Mouse (Mus musculus) embryonic facial prominence, embryonic 11.5 days (tissue): ENCODE data around the gene Kif17. TPM values are rescaled to one million over a fixed set of nuclear protein-coding genes. Genes with fewer than 3 reads are reported as not detected.
A peak's percentile ranks its signal among the peaks of the same experiment; 100 is the strongest.
"Not testable (repeated sequence)": the region's sequence is repeated elsewhere in the genome, so short reads cannot be mapped to it uniquely, and the experiment has no call there.

Experiments used
- ATAC-seq: fragments of 200-750 bp; cut with Nextera tagmentation; replicated peaks from 2 replicates; pipeline ENCODE4 v1.8.0; 2017; ENCODE audit warnings: low read depth; ENCODE audit not compliant: insufficient number of reproducible peaks, low FRiP score, low TSS enrichment
- DNase-seq: peaks from one replicate; pipeline ENCODE4 v3.0.0-alpha.2; 2015; ENCODE audit warnings: low spot score
- H3K27ac ChIP-seq: fragments of 300-500 bp; sonication (generic); replicated peaks from 2 replicates; pipeline ENCODE4 v1.5.1; 2014; ENCODE audit warnings: mild to moderate bottlenecking, low read depth, low read length, control low read depth
- H3K27me3 ChIP-seq: fragments of 300-500 bp; sonication (generic); 2 replicates; pipeline ENCODE4 v1.6.1; 2014; ENCODE audit warnings: mild to moderate bottlenecking, low read length, moderate library complexity, mixed read lengths; ENCODE audit not compliant: control insufficient read depth, insufficient read depth
- H3K36me3 ChIP-seq: fragments of 300-500 bp; sonication (generic); replicated peaks from 2 replicates; pipeline ENCODE4 v1.6.1; 2014; ENCODE audit warnings: low read depth, mild to moderate bottlenecking, low read length, moderate library complexity, mixed read lengths; ENCODE audit not compliant: control insufficient read depth, insufficient read depth
- H3K4me1 ChIP-seq: fragments of 300-500 bp; sonication (generic); 2 replicates; pipeline ENCODE4 v1.6.1; 2014; ENCODE audit warnings: low read length, mixed read lengths; ENCODE audit not compliant: control insufficient read depth, insufficient read depth
- H3K4me2 ChIP-seq: fragments of 300-500 bp; sonication (generic); 2 replicates; pipeline ENCODE4 v1.6.1; 2014; ENCODE audit warnings: low read depth, mild to moderate bottlenecking, control low read depth, low read length, moderate library complexity
- H3K4me3 ChIP-seq: fragments of 300-500 bp; sonication (generic); 2 replicates; pipeline ENCODE4 v1.5.1; 2014; ENCODE audit warnings: low read depth, low read length, control low read depth
- H3K9ac ChIP-seq: fragments of 300-500 bp; sonication (generic); replicated peaks from 2 replicates; pipeline ENCODE4 v1.6.1; 2014; ENCODE audit warnings: mild to moderate bottlenecking, control low read depth, low read length
- H3K9me3 ChIP-seq: fragments of 300-500 bp; sonication (generic); replicated peaks from 2 replicates; pipeline ENCODE4 v1.6.1; 2016; ENCODE audit warnings: mild to moderate bottlenecking, low read length, inconsistent platforms, mixed read lengths; ENCODE audit not compliant: control insufficient read depth
- WGBS: fragments of 180-500 bp; shearing (Covaris S2); extraction: QIAGEN DNeasy Blood & Tissue Kit; methylation state at CpG from one replicate; pipeline ENCODE4 v1.1.7; 2014; 5-methylcytosine and 5-hydroxymethylcytosine counted together
- polyA plus RNA-seq: library from polyadenylated mRNA; unstranded; fragments of >200 nt; fragmentation: Nextera tagmentation; extraction: Ambion mirVana; gene quantifications from 2 replicates; pipeline ENCODE4 v1.2.1, GENCODE M21; 2014

Kif17 gene
- polyA plus RNA-seq, 1 experiment from 2014 or later = 0.31 TPM

- not testable (repeated sequence) for H3K4me3 ChIP-seq, ATAC-seq, H3K27ac ChIP-seq, DNase-seq, H3K27me3 ChIP-seq, H3K36me3 ChIP-seq, H3K9ac ChIP-seq, H3K9me3 ChIP-seq, H3K4me2 ChIP-seq, H3K4me1 ChIP-seq
- WGBS = 47% methylated on average over 8 of the region's 12 CpGs
Observed at GRCm38 (mm10) chr4:138327155-138327554, 76.9 kb downstream of the Kif17 start.

DNA sequence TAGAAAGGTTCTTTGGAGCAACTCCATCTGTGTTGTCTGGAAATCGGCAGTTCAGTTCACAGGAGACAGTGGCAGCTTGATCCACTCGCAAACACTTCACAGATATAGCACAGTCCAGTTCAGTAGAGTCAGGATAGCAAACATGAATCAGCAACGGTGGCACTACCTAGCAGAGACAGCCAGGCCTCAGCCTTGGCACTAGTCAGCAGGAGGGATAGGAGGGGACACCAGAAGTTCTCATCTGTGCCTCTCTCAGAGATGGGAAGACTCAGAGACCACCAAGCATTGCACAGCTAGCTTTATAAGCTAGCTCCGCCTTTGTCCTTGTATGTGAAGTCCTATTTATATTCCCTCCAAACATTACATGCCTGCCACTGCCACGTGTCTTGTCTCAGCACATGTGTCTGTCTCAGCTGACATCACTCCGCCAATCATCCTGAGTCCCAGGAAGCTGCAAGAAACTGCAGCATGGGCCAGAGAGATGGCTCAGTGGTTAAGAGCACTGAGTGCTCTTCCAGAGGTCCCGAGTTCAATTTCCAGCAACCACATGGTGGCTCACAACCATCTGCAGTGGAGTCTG is 77.7 kb downstream of the Kif17 start:
- ATAC-seq = no peak
- no peaks in the 10 kb centered on the region for H3K36me3 ChIP-seq
- H3K27me3 ChIP-seq = no peaks in the 10 kb centered on the region
- H3K9me3 ChIP-seq = no peaks in the 10 kb centered on the region
- H3K4me3 ChIP-seq = peak overlapping the region; percentile 14; the same call in 1 of the 2 replicates
- DNase-seq = no peak
- peak overlapping the region; percentile 25 for H3K4me2 ChIP-seq
- H3K9ac ChIP-seq = 0 out of 2 replicates have a peak overlapping the region, but pooled peaks have one; percentile 22
- H3K27ac ChIP-seq = no peak overlapping the region
- WGBS = 74% methylated on average over 7 of the region's 7 CpGs
- H3K4me1 ChIP-seq = no peaks in the 10 kb centered on the region

DNA sequence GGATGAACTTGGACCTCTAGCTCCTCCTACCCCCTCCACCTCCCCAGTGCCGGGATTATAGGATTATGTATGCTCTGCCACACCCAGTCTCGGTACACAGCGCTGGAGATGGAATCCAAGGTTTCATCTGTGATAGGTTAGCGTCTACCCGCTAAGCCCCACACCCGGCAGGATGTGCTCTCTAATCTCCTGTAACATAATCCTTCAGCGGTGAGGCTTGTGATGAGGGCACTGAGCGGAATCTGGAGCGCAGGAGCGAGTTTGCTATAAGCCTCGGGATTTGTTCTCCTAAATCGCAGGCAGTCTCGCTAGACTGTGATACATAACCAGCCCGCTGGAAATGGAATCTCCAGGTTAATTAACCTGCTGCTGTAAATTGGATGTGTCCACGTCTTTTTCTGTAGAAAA is 80.0 kb downstream of the Kif17 start:
- 17% methylated on average over 15 of the region's 15 CpGs for WGBS
- Histone ChIP-seq H3K4me3 (no peak overlapping the region), H3K27ac (no peak overlapping the region), H3K4me2 (no peak overlapping the region), H3K27me3 (no peaks in the 10 kb centered on the region), H3K9me3 (no peaks in the 10 kb centered on the region), H3K36me3 (no peaks in the 10 kb centered on the region), H3K4me1 (no peaks in the 10 kb centered on the region), H3K9ac (no peak overlapping the region)
- ATAC-seq (no peak), DNase-seq (peak; percentile 74)

DNA sequence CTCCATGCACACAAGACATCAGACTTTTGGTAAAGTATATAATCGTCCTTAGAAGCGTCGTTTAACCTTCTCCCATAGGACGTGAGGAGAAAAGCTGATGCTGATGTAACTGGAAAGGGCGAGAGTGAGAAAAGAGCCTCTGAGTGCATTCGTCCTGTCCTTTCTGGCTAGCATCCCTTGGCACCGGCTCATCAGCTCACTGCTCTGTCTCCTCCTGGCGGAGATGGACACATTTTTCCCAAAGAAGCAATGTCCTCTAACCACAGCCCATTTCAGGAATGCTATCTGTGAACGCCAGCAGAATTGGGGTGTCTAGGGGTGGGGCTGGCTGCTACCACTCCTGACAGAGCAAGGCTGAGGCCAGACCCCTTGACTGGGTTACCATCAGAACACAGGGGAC is 81.4 kb downstream of the Kif17 start:
- 82% methylated on average over 9 of the region's 9 CpGs for WGBS

DNA sequence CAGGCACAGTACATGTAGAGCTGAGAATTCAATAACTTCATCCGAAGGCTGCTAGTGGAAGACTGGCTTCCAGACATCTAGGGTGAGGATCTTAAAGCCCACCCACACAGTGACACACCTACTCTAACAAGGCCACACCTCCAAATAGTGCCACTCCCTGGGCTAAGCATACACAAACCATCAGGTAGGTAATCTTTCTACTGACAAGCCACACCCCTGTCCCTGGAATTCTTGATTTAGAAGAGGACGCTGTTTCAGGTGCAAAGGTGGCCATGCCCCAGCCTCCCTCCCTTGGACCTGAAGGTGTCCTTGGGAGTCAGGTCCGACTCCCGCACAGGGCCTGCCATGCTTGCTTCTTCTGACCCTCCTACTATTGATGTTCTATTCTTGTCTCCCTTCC is 82.9 kb downstream of the Kif17 start:
- ATAC-seq (no peak), DNase-seq (no peak)
- Histone ChIP-seq H3K9ac (no peak overlapping the region), H3K36me3 (no peaks in the 10 kb centered on the region), H3K9me3 (no peaks in the 10 kb centered on the region), H3K4me1 (no peaks in the 10 kb centered on the region), H3K4me3 (no peak overlapping the region), H3K27me3 (no peaks in the 10 kb centered on the region), H3K4me2 (no peak overlapping the region), H3K27ac (no peak overlapping the region)
- WGBS = 83% methylated on average over 4 of the region's 4 CpGs

More for the DNA sequence above, 81.4 kb downstream of the Kif17 start:
- no peak overlapping the region for H3K27ac ChIP-seq
- no peak overlapping the region for H3K9ac ChIP-seq
- DNase-seq (no peak), ATAC-seq (no peak)
- H3K4me2 ChIP-seq = no peak overlapping the region
- H3K9me3 ChIP-seq = no peaks in the 10 kb centered on the region
- no peaks in the 10 kb centered on the region for H3K4me1 ChIP-seq
- no peak overlapping the region for H3K4me3 ChIP-seq
- H3K36me3 ChIP-seq = no peaks in the 10 kb centered on the region
- H3K27me3 ChIP-seq = no peaks in the 10 kb centered on the region

DNA sequence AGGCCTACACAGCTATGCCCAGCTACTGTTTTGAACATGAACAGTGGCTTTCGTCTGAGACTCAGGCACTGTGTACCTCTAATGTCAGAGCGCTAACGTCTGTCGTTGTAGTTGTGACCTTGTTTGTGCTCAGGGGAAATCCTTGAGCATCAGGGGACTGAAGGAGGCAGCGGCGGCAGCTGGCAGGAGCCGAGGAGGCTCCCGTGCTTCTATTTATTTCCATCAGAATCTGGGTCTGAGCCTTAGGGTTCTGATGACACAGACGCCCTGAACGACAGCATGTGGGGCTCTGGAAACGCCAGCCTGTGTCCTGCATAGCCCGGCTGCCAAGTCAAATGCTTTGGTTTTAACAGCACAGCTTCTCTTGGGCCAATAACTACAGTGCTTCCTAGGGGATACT is 84.8 kb downstream of the Kif17 start:
- no peaks in the 10 kb centered on the region for H3K4me1 ChIP-seq
- no peak overlapping the region for H3K4me2 ChIP-seq
- H3K36me3 ChIP-seq = no peaks in the 10 kb centered on the region
- H3K9me3 ChIP-seq = no peaks in the 10 kb centered on the region
- ATAC-seq = no peak
- no peaks in the 10 kb centered on the region for H3K27me3 ChIP-seq
- no peak for DNase-seq
- no peak overlapping the region for H3K9ac ChIP-seq
- 85% methylated on average over 12 of the region's 12 CpGs for WGBS
- H3K27ac ChIP-seq = no peak overlapping the region
- H3K4me3 ChIP-seq = no peak overlapping the region

DNA sequence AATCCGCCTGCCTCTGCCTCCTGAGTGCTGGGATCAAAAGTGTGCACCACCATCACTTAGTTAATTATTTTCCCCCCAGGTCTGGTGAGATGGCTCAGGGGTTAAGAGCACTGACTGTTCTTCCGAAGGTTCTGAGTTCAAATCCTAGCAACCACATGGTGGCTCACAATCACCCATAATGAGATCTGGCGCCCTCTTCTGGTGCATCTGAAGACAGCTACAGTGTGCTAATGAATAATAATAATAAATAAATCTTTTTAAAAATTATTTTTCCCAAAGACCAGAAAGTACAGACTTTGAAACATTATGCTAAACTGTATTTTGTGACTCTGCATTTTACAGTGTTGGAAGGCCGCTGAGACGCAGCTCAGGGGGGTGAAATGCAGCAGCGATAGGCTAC is 85.4 kb downstream of the Kif17 start:
- ATAC-seq (no peak), DNase-seq (no peak)

DNA sequence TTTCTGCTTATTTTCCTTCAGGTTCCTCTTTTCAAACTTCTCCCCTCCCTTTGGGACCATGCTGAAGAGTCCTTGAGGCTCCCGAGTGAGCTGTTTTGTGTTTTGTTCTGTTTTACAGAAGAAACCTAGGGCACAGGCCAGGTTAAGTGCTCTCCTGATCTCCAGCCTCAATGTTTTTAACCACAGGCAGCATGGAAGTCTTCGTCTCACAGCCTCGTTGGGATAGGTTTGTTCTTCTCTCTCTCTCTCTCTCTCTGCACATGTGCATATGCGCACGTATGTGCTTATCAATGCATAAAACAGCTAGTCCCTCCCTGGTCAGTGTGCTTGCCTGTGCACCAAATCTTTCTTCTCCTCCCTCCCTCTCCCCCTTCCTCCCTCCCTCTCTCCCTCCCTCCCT is 86.6 kb downstream of the Kif17 start:
- 66% methylated on average over 5 of the region's 5 CpGs for WGBS
- no peaks in the 10 kb centered on the region for H3K9me3 ChIP-seq

More for the DNA sequence above, 85.4 kb downstream of the Kif17 start:
- Histone ChIP-seq H3K4me3 (no peak overlapping the region), H3K9me3 (no peaks in the 10 kb centered on the region), H3K4me1 (no peaks in the 10 kb centered on the region), H3K36me3 (no peaks in the 10 kb centered on the region), H3K9ac (no peak overlapping the region), H3K27me3 (no peaks in the 10 kb centered on the region), H3K27ac (no peak overlapping the region), H3K4me2 (no peak overlapping the region)
- WGBS = 86% methylated on average over 6 of the region's 6 CpGs

More for the DNA sequence above, 86.6 kb downstream of the Kif17 start:
- no peak overlapping the region for H3K27ac ChIP-seq
- no peak overlapping the region for H3K4me2 ChIP-seq
- H3K36me3 ChIP-seq = no peaks in the 10 kb centered on the region
- ATAC-seq (no peak), DNase-seq (no peak)
- H3K4me1 ChIP-seq = no peaks in the 10 kb centered on the region
- no peak overlapping the region for H3K4me3 ChIP-seq
- no peak overlapping the region for H3K9ac ChIP-seq
- H3K27me3 ChIP-seq = no peaks in the 10 kb centered on the region
